Mouse (Mus musculus) gastrocnemius, postnatal 10 days (tissue): ENCODE measurements around the gene Fam213a. TPM values are rescaled to one million over a fixed set of nuclear protein-coding genes. Genes with fewer than 3 reads are reported as not detected.
A peak's percentile ranks its signal among the peaks of the same experiment; 100 is the strongest.

Source experiments
- DNase-seq: peaks from one replicate; pipeline ENCODE4 v3.0.0; 2021; ENCODE audit warnings: mixed read lengths
- total RNA-seq, 2 experiments: library from RNA; stranded (reverse); gene quantifications; 2 replicates each; pipeline ENCODE4 v1.2.3; 2021

Gene Fam213a
- total RNA-seq, 2 experiments from 2014 or later, result 7.2 to 11.0 TPM

DNA sequence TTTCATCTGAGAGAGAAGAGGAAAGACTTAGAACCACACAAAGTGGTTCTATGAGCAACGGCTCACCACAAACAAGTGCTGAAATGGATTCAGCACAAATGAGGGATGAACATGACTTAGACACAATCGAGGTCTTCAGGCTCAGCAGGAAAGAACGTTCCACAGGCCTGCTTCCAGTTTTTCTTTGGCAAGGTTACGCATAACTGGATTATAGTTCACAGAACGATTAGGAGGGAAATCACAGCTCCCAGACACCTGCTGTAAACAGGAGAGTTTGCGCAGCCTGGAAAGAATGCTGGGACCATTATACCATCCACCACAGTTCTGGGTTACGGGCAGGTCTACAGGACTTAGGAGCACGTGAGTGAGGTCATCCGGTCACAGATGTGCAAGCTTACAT, 7.9 kb downstream of the Fam213a start:
- DNase-seq, result no peak

DNA sequence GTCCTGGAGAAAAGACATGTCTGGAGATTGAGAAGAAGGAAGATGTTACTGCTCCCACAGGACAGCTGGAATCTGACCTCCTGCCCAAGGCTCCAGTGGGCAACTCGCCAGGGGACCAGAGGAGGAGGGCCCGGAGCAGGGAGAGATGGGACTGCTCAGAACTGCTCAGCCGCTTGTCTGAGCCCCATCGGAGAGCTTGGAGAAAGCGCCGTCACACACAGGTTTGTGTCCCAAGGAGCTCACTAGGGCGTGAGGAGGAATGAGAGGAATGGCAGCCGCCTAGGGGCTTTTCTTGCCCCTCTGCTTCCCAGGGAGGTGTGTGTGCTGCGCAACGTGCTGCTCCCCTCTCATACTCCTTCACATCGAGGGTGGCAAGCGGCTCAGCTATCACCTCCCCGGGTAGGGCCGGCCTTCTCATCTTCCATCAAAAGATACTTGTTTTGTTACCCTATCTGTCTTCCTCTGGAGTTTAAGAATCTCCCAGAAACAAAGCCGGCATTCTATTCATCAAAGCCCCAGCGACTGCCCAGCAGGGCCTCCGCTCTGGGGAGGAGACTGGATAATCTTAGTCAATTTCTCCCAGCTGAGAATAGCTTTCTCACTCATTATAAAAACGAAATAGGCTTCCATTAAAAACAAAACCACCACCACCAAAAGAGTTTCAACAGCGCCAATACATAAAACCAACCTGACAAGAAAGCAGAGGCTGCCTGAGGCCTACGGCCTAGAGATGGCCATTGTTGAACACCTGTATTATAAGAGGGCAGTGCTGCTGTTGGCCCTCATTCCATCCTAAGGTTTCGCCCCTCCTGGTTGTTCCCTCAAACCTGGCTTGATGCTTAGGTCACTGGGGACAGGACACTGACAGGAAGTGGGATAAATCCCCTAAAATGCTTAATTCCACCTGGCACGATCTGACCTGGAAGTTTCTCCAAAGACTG, 9.1 kb downstream of the Fam213a start:
- DNase-seq, result peak; percentile 59

DNA sequence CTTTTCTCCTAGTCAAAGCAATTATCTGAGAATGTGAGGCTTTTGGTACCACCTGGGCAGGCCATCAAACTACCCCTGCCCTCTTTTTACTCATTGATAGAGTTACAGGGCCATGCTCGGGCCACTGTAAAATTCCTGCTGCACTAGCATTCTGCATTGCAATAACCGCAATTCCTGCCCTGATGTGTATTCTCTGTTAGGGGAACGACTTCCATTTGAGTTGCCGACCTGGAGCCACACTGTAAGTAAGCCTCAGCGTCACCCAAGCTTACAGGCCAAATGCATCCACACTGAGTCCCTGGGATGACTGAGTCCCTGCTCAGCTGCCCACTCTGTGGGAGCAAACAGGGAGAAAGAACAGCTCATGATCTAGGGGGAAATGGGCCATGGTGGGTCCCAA, 12.0 kb downstream of the Fam213a start:
- no peak for DNase-seq

DNA sequence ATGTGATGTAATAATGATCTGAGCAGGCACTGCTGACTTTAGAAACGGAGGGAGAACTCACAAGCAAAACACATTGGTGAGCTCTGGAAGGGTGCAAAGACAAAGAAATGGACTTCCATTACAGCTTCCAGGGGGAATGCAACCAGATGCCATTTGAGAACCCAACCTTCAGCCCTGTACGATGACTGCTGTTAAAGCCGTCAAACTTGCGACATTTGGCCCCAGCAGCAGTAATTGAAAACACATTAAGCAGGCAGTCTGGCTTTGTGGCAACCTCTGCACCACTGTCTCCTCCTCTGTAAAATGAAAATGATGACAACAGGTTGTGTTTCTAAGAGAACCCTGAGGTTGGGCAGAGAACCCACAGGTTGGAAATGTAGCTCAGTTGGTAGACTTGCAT, 12.8 kb downstream of the Fam213a start:
- DNase-seq, result no peak

DNA sequence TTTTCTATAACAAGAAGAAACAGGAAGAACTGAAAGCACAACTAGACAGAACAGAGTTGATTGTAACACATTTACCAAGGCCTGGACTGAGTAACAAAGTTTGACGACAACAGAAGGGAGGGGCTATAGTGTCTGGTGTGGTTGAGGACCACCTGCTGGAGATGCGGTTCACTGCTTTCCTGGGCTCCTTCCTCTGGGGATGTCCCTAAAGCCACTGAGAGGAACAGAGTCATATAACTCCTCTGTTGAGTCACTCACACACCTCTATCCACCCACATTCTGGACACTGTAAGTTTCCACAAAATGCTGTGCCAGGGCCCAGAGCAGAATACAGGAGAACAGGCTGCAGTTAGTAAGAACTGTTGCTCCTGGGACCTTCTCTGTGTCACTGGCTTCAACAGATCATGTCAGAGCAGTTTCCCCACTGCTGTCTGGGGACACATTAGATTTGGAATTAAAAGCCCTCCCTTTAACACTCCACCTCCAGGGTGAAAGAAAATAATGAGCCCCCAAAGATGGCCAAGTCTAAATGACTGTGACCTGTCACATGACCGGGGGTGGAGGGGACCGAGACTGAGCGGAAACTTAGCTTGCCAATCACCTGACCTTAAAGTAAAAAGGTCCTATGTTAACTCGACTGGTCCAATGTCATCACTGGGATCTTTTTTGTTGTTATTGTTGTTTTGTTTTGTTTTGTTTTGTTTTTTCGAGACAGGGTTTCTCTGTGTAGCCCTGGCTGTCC, 13.5 kb downstream of the Fam213a start:
- no peak for DNase-seq

DNA sequence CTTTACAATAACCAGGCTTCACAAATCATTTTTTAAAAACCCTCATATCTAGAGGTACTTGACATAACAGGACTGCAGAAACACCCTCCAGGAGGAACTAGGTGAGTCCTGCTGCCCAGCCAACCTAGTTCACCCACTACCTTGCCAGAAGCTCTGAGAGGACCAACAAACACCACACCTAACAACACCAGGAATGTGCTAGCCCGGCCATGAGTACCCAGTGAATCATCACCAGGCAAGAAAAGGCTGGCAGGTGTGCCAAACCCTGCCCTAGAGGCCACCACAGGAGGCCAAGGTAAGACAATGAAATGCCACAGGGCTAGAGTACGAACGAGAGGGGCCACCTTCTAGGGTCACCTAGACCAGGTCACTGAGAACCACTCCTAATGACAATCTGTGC, 17.4 kb downstream of the Fam213a start:
- DNase-seq, result no peak

DNA sequence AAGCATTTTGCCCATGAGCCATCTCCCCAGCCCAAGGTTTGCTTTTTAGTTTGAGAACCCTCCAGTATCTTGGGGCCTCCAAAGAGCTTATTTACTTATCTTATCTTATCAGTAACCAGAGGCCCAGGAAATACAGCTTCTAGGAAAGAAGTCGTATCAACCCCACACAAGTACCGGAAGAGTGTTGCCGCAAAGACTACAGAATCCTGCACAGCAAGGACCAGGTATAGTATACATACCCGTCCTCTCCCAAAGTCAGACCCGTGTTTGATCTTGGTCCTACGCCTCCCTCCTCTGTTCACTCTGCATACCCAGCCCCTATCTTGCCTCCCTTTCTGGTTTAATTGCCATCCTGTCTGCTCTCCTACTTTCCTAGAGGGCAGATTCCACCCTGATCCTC, 21.1 kb downstream of the Fam213a start:
- no peak for DNase-seq

DNA sequence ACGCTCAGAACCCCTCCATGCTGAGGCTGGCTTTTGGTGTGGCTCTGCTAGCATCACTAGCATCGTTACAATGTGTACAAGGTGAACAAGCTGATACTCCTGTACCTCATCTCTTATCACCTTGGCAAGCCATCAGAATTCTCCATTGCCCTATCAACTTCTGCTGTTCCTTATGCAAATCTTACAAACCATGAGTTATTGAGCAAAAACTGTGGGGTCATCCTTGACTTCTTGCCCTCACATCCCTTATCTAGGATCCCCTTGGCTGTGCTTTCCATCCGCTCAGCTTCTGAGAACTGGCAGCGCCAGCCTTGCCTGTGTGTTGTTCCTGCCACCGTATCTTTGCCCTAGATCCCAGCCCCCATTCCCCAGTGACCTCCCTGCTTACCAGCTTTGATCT, 24.8 kb downstream of the Fam213a start:
- no peak for DNase-seq

DNA sequence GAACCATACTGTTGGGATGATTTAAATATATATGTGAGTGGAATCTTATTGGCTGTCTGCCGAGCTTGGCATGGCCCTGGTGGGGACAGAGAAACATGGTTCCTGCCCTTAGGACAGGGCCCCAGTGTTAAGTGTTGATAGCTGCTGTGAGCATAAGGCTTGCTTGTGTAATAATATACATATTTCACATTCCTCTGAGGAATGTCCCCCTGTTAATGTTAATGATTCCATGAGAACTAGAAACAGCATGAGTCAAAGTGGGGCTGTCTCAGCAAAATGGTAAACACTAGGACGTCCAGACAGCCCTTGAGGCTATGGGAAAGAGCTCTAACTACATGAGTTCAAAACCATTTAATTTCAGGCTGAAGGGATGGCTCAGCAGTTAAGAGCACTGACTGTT, 26.4 kb downstream of the Fam213a start:
- no peak for DNase-seq

DNA sequence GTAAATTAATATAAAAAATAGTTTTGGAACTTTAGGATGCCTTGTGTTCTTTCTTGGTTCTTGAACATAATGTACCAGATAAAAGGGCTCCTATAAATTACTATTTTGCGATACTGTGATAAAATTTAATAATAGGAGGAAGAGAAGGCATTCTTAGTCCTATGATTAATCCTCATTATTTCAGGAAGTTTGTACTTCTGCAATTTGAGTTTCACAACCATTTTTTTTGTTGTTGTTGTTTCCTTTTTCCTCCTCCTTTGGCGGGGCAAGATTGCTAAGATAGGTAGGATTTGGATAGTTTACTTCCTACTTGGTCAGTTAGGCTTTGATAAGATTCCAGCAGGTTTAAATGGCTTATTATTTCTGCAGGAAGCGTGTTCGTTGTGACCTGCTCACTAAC, 28.0 kb downstream of the Fam213a start:
- no peak for DNase-seq

DNA sequence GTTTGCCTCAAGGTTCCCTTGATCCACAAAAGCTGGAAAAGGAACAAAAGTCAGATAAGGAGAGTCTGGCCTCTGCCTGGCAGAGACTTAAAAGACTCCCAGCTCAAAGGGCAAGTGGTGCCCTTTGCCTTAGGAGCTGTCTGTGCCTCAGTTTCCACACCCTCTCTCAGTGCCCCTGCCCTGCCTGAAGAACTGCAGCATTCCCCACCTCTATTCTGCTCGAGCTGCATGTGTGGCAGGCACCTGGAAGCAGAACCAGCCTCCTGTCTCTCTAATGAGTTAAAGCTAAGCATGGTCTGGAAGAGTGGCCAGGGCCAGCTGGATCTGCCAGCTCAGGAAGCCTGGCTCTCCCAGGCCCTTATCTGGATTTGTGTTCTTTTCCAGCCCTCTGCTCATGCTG, 33.9 kb downstream of the Fam213a start:
- DNase-seq, result no peak

DNA sequence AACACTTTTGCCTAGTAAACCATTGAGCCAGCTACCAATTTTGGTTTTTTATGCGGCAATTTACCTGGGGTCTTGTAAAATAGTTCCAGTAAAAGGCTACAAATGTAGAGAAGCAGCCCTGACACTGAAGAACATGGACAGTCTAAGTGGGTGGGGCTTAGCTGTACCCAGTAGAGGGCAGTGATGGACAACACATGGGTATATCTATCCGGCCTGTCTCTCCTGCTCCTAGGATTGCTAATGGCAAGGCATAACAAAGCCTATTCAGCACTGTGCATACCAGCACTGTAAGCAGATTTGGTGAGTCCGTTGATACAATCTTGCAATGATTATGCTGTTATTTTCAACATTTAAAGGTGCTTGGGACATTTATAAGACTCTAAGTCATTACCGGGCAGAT, 34.6 kb downstream of the Fam213a start:
- DNase-seq, result no peak

DNA sequence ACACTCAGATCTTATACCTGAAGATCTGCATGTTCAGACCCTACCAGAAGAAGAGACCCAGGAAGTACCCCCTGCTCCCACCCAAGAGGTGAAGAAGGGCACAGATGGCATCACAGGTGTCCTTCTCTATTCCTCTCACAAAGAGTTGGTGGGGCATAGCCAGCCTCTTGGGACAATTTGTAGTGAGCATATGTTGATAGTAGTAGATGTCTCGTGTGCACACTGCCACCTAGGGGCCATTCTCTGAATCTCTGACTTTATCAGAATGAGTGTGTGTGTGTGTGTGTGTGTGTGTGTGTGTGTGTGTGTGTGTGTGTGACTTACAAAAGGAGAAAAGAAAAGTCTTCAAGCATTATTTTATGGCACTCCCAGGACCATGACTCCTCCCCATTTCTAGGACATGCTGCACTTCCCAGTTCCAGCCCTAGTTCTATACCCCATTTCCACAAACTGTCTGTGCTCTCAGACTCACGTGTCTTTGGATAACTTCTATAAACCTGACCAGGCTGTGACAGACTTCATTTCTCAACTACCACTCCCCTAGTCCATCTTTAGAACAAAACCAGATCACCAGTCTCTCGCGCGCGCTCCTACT, 38.4 kb downstream of the Fam213a start:
- peak; percentile 58 for DNase-seq

DNA sequence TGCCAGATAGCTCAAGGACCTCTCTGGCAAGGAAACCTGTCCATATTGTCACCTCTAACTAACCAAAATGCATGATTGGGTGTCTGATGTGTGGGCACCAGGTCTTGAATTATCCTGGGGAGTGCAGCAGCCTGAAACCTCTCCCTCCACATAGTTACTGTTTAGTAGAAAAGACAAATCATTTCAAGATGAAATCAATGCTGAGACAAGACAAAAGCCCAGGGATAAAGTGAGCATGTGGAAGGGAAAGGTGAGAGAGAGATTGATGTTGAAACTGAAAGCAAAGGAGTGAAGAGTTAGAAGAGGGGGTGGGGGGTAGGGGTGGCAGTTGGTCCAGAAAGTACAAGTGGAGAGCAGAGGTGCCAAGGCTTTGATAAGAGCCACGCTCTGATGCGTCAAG, 45.5 kb downstream of the Fam213a start:
- no peak for DNase-seq

DNA sequence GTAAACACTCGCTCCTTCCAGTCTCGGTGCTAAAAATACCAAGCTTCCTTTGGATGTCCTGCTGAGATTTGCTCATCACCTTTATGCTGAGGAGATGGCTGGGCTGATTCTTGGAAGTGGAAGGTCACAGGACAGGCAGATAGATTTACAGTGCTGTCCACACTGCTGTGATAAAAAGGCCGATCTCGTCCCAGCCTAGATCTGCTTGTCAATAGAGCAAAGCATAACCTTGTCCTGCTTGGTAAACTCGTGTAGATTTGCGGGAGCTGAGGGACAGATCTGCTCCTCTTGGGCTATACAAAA, 46.0 kb downstream of the Fam213a start:
- DNase-seq, result no peak

DNA sequence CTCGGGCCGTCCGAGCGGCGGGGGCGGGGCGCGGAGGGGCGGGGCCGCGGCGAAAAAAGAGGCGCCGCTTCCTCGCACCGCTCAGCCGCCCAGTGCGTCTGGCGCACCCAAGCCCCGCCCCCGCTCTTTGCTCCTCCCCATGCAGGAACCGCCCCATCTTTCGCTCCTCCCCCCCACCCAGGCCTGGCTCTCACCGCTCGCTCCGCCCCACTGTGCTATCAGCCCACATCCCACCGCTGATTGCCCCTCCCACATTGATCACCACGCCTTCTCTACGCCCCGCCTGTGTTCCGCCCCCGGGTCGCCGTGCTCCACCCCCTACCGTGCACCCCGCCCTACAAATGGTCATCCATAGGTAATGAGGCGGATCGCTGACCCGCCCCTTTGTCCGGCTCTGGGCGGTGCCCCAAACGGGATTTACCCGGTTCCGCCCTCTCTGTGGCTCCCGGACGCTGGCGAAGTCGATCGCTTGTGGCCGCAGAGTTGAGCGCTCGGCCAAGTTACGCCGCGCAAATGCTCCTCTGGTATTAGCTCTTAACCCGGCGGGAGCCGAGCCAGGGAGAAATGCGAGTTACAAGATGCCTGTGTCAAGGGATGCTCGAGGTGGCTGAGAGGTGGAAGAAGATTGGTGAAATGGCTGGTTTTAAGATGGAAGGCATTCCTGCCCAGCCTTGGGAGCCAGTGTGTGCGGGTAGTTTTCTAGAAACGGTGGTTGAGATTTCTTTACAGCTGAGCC, 46.6 kb downstream of the Fam213a start:
- DNase-seq, result peak; percentile 97

DNA sequence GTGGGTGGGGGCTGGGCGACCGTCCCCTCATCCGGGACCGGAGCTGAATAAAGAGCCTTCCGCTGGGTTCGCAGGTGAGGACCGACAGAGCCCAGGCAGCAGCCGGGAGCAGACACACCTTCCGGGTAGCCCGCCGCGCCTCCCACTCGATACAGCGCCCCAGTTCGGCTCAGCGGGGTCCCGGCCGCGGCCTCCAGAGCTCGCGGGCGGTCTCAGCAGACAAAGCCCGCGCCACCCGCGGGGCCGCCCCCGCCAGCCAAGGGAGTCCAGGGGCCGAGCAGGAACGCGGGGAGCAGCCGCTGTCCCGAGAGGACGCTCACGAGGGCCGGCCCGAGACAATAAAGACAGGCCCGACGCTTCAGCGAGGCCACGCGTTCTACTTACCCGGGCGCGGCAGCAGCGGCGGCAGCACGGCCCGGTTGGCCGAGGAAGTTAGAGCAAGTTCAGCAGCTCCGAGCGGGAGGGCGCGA, 47.2 kb downstream of the Fam213a start, which contains the start of gene Tspan14:
TSS of gene Tspan14 (minus strand) at position 416 of the 470 bp plus-strand sequence.
- no peak for DNase-seq

DNA sequence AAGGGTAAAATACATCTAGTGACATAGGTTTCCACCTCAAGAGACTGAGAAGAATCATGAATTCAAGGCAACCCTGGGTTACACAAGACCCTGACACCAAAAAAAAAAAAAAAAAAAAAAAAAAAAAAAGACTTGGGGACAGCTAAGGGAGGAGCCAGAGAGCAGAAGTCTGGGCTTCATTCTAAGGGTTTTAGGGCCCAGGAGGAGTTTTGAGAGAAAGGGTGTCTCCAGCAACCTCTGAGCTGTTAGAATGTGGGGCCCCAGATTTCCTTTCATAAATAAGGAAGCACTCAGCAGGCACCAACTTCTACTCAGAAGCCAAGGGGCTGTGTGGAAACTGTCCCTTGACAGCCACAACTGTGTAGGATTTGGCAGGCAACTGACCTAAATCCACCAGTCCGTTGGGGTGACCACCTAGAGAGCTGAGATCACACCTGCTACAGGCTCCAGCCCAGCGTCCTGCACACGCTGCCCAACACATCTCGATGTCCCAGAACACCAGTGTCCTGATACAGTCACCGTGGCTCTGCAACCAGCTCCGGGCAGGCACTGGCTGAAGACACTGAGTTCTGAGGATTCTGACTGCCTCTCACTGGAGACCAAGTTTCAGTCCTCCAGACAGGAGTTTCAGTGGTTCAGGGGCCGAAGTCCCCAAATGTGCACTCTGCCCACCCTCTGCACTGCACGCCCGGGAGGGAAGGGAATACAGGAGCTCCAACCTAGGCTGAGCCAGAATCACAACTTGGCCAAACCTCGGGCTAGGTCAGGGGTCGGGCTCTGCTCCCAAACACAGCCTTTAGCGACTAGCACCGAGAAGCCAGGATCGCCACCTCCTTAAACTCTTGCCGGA, 47.9 kb downstream of the Fam213a start:
- DNase-seq, result no peak

DNA sequence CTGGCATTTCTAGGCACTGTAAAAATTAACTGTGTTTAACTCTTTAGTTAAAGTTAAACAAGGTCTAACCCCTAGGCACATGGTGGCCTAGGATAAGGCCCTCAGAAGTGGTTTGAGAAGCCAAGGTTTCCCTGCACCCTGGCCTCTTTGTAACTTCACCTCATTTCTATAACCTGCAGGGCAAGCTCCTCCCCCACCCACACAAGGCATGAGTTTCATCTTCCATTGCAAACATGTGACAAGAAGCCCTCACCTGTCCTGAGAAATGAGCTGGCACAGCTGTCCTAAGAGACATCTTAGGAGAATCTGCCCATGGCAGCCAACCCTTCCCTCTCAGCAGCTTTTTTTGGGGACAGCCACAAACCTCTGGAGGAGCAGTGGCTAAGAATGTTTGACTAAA, 48.7 kb downstream of the Fam213a start:
- no peak for DNase-seq

DNA sequence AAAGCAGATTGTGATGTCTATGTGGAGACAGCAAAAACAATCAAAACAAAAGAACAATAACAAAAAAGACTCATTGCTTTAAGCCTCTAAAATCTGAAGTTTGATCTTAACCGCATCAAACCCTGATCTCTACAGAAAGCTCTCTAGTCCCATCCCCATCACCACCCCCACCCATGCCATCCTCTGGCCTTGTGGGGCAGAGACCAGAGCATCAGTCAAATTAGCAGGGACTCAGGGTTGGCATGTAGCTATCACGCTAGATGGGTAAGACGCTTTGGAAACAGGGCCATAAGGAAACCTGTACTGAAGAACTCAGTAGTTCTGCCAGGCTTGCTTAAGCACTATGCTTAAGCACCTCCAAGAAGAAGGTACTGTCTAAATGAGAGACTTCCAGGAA, 49.4 kb downstream of the Fam213a start:
- no peak for DNase-seq

DNA sequence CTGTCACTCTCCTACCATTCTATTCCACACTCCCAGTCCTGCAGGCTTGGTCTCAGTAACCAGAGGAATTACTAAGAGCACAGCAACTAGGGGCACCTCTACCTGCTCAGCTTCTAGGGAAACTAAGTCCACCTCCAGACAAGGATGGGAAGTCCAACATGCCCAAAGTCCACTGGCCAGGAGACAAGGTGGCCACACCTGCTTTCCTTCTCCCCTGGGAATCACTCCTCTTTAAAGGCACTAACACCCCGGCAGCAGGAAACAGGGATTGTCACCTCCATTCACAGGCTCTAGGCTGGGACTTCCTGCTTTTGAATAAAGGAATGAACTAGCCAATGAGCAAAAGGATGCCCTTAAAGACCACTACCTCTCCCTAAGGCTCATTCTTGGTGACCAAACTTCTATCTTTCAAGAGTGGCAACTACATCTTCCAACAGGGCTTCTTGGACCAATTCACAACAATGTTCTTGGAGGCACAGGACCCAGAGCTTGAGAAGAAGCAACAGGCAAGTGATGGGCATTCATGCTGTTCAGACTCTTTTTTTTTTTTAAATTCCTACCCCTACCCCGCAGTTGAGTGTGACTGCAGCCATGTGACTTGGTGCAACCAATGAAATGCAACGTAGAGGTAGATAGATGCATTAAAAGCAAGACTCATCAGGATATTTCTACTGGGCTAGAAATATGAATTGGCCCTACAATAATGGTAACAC, 49.9 kb downstream of the Fam213a start:
- no peak for DNase-seq
